In genomic region chr12:52675010-52675409, GRCm38 (mm10) we compare ENCODE assay signal across 10 mouse cellular contexts. TPM values are rescaled to one million over a fixed set of nuclear protein-coding genes. Genes with fewer than 3 reads are reported as not detected.
DNase-seq lines count a peak whose midpoint lies in the region; ATAC-seq lines count a peak whose summit lies in the region.
"Had no signal": no experiment of that assay in that cellular context is flagged by ENCODE, and none has a peak within 500 bp of the region (broad histone marks: within the 10 kb centered on the region; RNA-seq: fewer than 3 reads in every experiment).

No protein-coding gene starts in this region.

- 35% methylated on average over 4 of the region's 4 CpGs for WGBS in forebrain, embryonic 16.5 days
- WGBS in midbrain, embryonic 15.5 days, result 36% methylated on average over 4 of the region's 4 CpGs
- WGBS in kidney, embryonic 14.5 days, result 43% methylated on average over 4 of the region's 4 CpGs

- intact Hi-C loops in left cerebral cortex, postnatal 4 days (cut with DNase I), result no loop called here

- H3K27ac ChIP-seq in forebrain, embryonic 16.5 days (ENCODE audit: low read length), result peak overlapping the region; percentile 22
- no peak overlapping the region for H3K27ac ChIP-seq in midbrain, embryonic 15.5 days
- H3K27ac ChIP-seq in kidney, embryonic 14.5 days (ENCODE audit: low read depth, low read length), result no peak overlapping the region
- H3K27ac ChIP-seq: heart, embryonic 13.5 days; intestine, embryonic 15.5 days had no signal

- peak; percentile 79 for DNase-seq in left cerebral cortex, postnatal 4 days
- DNase-seq in left cerebral cortex, adult 9 months (ENCODE audit: low spot score in 2 of 2), result no peak
- peak; percentile 29 for DNase-seq in cerebellum, adult 9-11 months
- DNase-seq in embryo, embryonic 11 days, result no peak
- no peak for DNase-seq in c-Kit-positive CD71-positive TER-119-positive erythroid progenitor cells, embryonic 14.5 days (ENCODE audit: low spot score)

- no peaks in the 10 kb centered on the region for H3K27me3 ChIP-seq in forebrain, embryonic 16.5 days (replicated peaks; ENCODE audit: control insufficient read depth, insufficient read depth, low read length)
- H3K27me3 ChIP-seq in midbrain, embryonic 15.5 days (replicated peaks), result no peaks in the 10 kb centered on the region
- H3K27me3 ChIP-seq in kidney, embryonic 14.5 days (ENCODE audit: control insufficient read depth, insufficient read depth, low read length), result no peaks in the 10 kb centered on the region
- H3K27me3 ChIP-seq: heart, embryonic 13.5 days; intestine, embryonic 15.5 days had no signal

- H3K36me3 ChIP-seq in forebrain, embryonic 16.5 days (ENCODE audit: control insufficient read depth, insufficient read depth), result no peaks in the 10 kb centered on the region
- H3K36me3 ChIP-seq in midbrain, embryonic 15.5 days (replicated peaks), result no peaks in the 10 kb centered on the region
- no peaks in the 10 kb centered on the region for H3K36me3 ChIP-seq in kidney, embryonic 14.5 days (ENCODE audit: control insufficient read depth, insufficient read depth, low read length)
- H3K36me3 ChIP-seq: heart, embryonic 13.5 days; intestine, embryonic 15.5 days had no signal

- H3K9me3 ChIP-seq in forebrain, embryonic 16.5 days (ENCODE audit: control insufficient read depth, low read length), result no peaks in the 10 kb centered on the region
- H3K9me3 ChIP-seq in midbrain, embryonic 15.5 days, result no peaks in the 10 kb centered on the region
- H3K9me3 ChIP-seq in kidney, embryonic 14.5 days (ENCODE audit: control insufficient read depth, low read length), result no peaks in the 10 kb centered on the region
- H3K9me3 ChIP-seq: heart, embryonic 13.5 days; intestine, embryonic 15.5 days had no signal

- H3K4me3 ChIP-seq in forebrain, embryonic 16.5 days (replicated peaks; ENCODE audit: low read length), result no peak overlapping the region
- no peak overlapping the region for H3K4me3 ChIP-seq in midbrain, embryonic 15.5 days
- H3K4me3 ChIP-seq in kidney, embryonic 14.5 days (ENCODE audit: low read length), result no peak overlapping the region
- H3K4me3 ChIP-seq: heart, embryonic 13.5 days; intestine, embryonic 15.5 days had no signal

- H3K9ac ChIP-seq in forebrain, embryonic 16.5 days (replicated peaks; ENCODE audit: low read depth, low read length), result no peak overlapping the region
- no peak overlapping the region for H3K9ac ChIP-seq in midbrain, embryonic 15.5 days
- no peak overlapping the region for H3K9ac ChIP-seq in kidney, embryonic 14.5 days (ENCODE audit: low read depth, low read length)
- H3K9ac ChIP-seq: heart, embryonic 13.5 days; intestine, embryonic 15.5 days had no signal

- H3K4me1 ChIP-seq in forebrain, embryonic 16.5 days (replicated peaks; ENCODE audit: control insufficient read depth, insufficient read depth, low read length), result no peaks in the 10 kb centered on the region
- peaks cover 7% of the 10 kb centered on the region; the same call in 1 of the 2 replicates for H3K4me1 ChIP-seq in midbrain, embryonic 15.5 days
- H3K4me1 ChIP-seq in kidney, embryonic 14.5 days (ENCODE audit: control insufficient read depth, insufficient read depth, low read length), result 0 out of 2 replicates have a peak, but pooled peaks cover 6% of the 10 kb centered on the region

- ATAC-seq in forebrain, embryonic 16.5 days, result peak; percentile 91
- ATAC-seq in midbrain, embryonic 15.5 days (replicated peaks), result 0 out of 2 replicates have a peak, but pooled peaks have one; percentile 39
- no peak for ATAC-seq in kidney, embryonic 14.5 days (ENCODE audit: low FRiP score, low TSS enrichment)
- ATAC-seq: intestine, embryonic 15.5 days had no signal

- H3K4me2 ChIP-seq in forebrain, embryonic 16.5 days (ENCODE audit: low read length), result no peak overlapping the region
- H3K4me2 ChIP-seq in midbrain, embryonic 15.5 days, result no peak overlapping the region
- H3K4me2 ChIP-seq in kidney, embryonic 14.5 days (replicated peaks; ENCODE audit: low read depth, low read length), result no peak overlapping the region
- H3K4me2 ChIP-seq: heart, embryonic 13.5 days; intestine, embryonic 15.5 days had no signal

RNA-seq across cellular contexts. Expression of gene Akap6, which starts 24.2 kb away (rescaled TPM):
- total RNA-seq in left cerebral cortex, postnatal 4 days (2021), result 100 to 1,000 TPM; 120 to 125 TPM
- polyA plus RNA-seq in forebrain, embryonic 16.5 days (2015; fragmentation: Nextera tagmentation; extraction: Ambion mirVana), result 19.0 and 22.6 TPM in 2 replicates
- polyA plus RNA-seq in midbrain, embryonic 15.5 days (2015; fragmentation: Nextera tagmentation; extraction: Ambion mirVana), result 25.8 and 29.1 TPM in 2 replicates
- 0.04 and 0.18 TPM in 2 replicates for polyA plus RNA-seq in kidney, embryonic 14.5 days (2014; fragmentation: Nextera tagmentation; extraction: Ambion mirVana)

Comparison
In these comparisons a context has a peak if more than half of its experiments do, and no peak if none do; other contexts are left out.
1. DNase-seq: peak in left cerebral cortex, postnatal 4 days (single experiment) and cerebellum, adult 9-11 months (single experiment); none in left cerebral cortex, adult 9 months (0 of 2), embryo, embryonic 11 days (single experiment) and c-Kit-positive CD71-positive TER-119-positive erythroid progenitor cells, embryonic 14.5 days (single experiment).
2. RNA of gene Akap6, which starts 24.2 kb away (polyA plus RNA-seq): 25.8 to 29.1 TPM in midbrain, embryonic 15.5 days and 19.0 to 22.6 TPM in forebrain, embryonic 16.5 days; 0.04 to 0.18 TPM in kidney, embryonic 14.5 days; every median in the first group is over 10 times any median in the second.